Mouse (Mus musculus) heart, embryonic 11.5 days (tissue): ENCODE data around the gene Tenm2. TPM values are rescaled to one million over a fixed set of nuclear protein-coding genes. Genes with fewer than 3 reads are reported as not detected.
A peak's percentile ranks its signal among the peaks of the same experiment; 100 is the strongest.

Source experiments
- ATAC-seq: fragments of 200-750 bp; cut with Nextera tagmentation; replicated peaks from 2 replicates; pipeline ENCODE4 v1.8.0; 2017; ENCODE audit warnings: moderate library complexity; ENCODE audit not compliant: insufficient number of reproducible peaks, low FRiP score, low TSS enrichment
- H3K27ac ChIP-seq: fragments of 300-500 bp; sonication (generic); 2 replicates; pipeline ENCODE4 v1.5.1; 2014; ENCODE audit warnings: mild to moderate bottlenecking, low read depth, low read length
- H3K27me3 ChIP-seq: fragments of 300-500 bp; sonication (generic); 2 replicates; pipeline ENCODE4 v1.6.1; 2014; ENCODE audit warnings: mild to moderate bottlenecking, low read length, mixed read lengths; ENCODE audit not compliant: control insufficient read depth, insufficient read depth
- H3K36me3 ChIP-seq: fragments of 300-500 bp; sonication (generic); 2 replicates; pipeline ENCODE4 v1.6.1; 2014; ENCODE audit warnings: mild to moderate bottlenecking, low read length, moderate library complexity, mixed read lengths; ENCODE audit not compliant: control insufficient read depth, insufficient read depth
- H3K4me1 ChIP-seq: fragments of 300-500 bp; sonication (generic); 2 replicates; pipeline ENCODE4 v1.6.1; 2014; ENCODE audit warnings: low read length; ENCODE audit not compliant: control insufficient read depth, insufficient read depth
- H3K4me2 ChIP-seq: fragments of 300-500 bp; sonication (generic); 2 replicates; pipeline ENCODE4 v1.6.1; 2014; ENCODE audit warnings: mild to moderate bottlenecking, moderate library complexity
- H3K4me3 ChIP-seq: fragments of 300-500 bp; sonication (generic); 2 replicates; pipeline ENCODE4 v1.5.1; 2014; ENCODE audit warnings: low read depth, low read length
- H3K9ac ChIP-seq: fragments of 300-500 bp; sonication (generic); 2 replicates; pipeline ENCODE4 v1.6.1; 2014; ENCODE audit warnings: mild to moderate bottlenecking, low read depth, low read length, moderate library complexity
- H3K9me3 ChIP-seq: fragments of 300-500 bp; sonication (generic); replicated peaks from 2 replicates; pipeline ENCODE4 v1.6.1; 2016; ENCODE audit warnings: low read length; ENCODE audit not compliant: control insufficient read depth
- WGBS: fragments of 180-500 bp; shearing (Covaris S2); extraction: QIAGEN DNeasy Blood & Tissue Kit; methylation state at CpG from one replicate; pipeline ENCODE4 v1.1.7; 2014; ENCODE audit not compliant: insufficient replicate concordance; 5-methylcytosine and 5-hydroxymethylcytosine counted together
- polyA plus RNA-seq: library from polyadenylated mRNA; unstranded; fragments of >200 nt; fragmentation: Nextera tagmentation; extraction: Ambion mirVana; gene quantifications from 2 replicates; pipeline ENCODE4 v1.2.1, GENCODE M21; 2014

Gene Tenm2
- polyA plus RNA-seq, 1 experiment from 2014 or later, result 1.4 TPM

DNA sequence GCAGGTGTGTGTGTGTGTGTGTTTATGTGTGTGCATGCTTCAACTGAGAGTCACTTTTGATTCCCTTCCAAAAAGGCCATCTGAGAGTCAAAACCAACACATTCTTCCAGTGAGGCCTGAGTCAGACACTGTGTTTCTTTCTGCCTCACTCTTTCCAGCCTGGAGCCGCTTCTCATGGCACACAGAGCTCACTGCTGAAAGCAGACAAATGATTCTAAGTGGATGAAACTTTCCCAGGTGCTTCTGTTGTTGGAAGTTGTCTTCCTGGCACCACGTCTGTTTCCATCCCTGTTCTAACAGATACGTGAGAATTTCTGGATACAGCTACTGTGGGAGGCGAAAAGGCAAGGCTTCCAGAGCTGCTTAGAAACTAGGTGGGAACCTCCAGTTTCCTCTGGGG, 747.1 kb downstream of the Tenm2 start:
- 66% methylated on average over 4 of the region's 4 CpGs for WGBS
- H3K9ac ChIP-seq, result no peak overlapping the region
- no peak for ATAC-seq
- no peak overlapping the region for H3K4me2 ChIP-seq
- H3K4me1 ChIP-seq, result no peaks in the 10 kb centered on the region
- H3K27ac ChIP-seq, result no peak overlapping the region
- H3K4me3 ChIP-seq, result no peak overlapping the region
- H3K36me3 ChIP-seq, result no peaks in the 10 kb centered on the region
- no peaks in the 10 kb centered on the region for H3K9me3 ChIP-seq
- H3K27me3 ChIP-seq, result no peaks in the 10 kb centered on the region; the same call in 1 of the 2 replicates

DNA sequence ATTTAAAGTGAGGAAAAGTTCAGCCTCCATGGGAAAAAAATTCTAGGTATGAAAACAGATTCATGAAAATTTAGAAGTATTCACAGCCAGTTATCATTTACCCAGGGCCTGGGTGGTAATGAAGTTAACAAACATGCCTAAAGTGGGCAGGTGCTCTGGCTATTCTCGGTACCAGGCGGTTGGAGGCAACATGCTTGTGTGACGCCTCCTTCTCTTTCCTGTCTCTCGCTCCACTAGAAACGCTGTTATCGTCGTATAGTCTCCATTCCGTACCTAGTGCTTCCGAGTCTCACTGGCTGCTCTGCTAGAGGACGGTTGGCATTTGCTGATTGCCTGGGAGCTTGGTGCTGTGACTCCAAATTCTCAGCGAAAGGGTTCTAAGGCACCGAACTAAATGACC, 749.7 kb downstream of the Tenm2 start:
- H3K4me2 ChIP-seq, result peak overlapping the region; percentile 38
- no peak for ATAC-seq

DNA sequence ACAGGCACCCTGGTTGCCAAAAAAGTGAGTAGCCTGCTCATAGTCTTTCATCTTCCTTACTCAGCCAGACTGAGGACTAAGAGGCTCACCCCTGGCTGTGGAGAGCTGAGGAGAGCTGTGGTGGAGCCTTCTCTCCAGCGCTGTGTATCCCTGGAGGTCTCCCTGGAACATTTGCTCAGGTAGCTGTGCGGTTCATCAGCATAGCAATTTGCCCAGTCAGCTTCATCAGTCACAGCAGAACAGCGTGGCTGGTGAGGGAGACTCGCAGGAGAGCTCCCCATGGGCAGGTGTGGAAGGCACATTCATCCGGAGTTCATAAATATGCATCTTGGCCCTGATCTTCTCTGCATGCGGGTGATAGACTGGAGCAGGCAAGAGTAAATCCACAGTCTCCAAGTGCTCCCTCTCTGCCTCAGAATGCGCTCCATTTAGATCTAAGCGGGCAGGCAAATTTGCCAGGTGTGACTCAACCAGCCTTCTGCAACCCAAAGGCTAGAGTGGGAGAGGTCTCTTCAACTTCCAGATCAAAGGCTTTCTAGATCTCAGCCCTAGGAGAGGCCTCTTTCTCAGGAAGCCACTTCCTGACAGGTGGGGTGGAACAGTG, 751.2 kb downstream of the Tenm2 start:
- Histone ChIP-seq H3K9ac (no peak overlapping the region), H3K4me1 (no peaks in the 10 kb centered on the region), H3K4me2 (no peak overlapping the region), H3K36me3 (no peaks in the 10 kb centered on the region), H3K4me3 (no peak overlapping the region), H3K9me3 (no peaks in the 10 kb centered on the region), H3K27me3 (no peaks in the 10 kb centered on the region; the same call in 1 of the 2 replicates), H3K27ac (no peak overlapping the region)
- 46% methylated on average over 8 of the region's 8 CpGs for WGBS
- ATAC-seq, result no peak

More for the DNA sequence above, 749.7 kb downstream of the Tenm2 start:
- H3K9ac ChIP-seq, result no peak overlapping the region
- H3K27me3 ChIP-seq, result no peaks in the 10 kb centered on the region; the same call in 1 of the 2 replicates
- 26% methylated on average over 12 of the region's 12 CpGs for WGBS
- H3K27ac ChIP-seq, result no peak overlapping the region
- H3K4me1 ChIP-seq, result no peaks in the 10 kb centered on the region
- H3K9me3 ChIP-seq, result no peaks in the 10 kb centered on the region
- peak overlapping the region; percentile 2; the same call in 1 of the 2 replicates for H3K4me3 ChIP-seq
- no peaks in the 10 kb centered on the region for H3K36me3 ChIP-seq

DNA sequence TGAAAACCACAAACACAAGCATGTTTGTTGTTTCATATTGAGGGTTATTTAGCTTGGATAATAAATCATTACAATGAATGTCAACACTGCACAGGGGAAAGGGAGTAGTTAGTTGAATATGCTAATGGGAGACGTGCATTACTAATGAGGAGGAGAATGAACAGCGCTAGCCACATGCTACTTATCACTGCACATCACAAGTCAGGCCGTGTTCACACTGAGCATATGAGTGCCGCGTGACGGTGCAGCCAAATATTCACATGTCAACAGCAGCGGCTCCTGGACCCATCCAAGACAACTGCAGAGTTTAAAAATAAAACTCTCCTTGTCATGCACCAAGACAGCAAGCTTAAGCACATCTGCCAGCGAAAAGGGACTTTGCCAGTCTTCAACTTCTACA, 753.6 kb downstream of the Tenm2 start:
- no peaks in the 10 kb centered on the region for H3K36me3 ChIP-seq
- no peak overlapping the region for H3K4me3 ChIP-seq
- H3K4me1 ChIP-seq, result no peaks in the 10 kb centered on the region
- no peak for ATAC-seq
- H3K9ac ChIP-seq, result no peak overlapping the region
- H3K4me2 ChIP-seq, result no peak overlapping the region
- no peaks in the 10 kb centered on the region for H3K9me3 ChIP-seq
- no peak overlapping the region for H3K27ac ChIP-seq
- H3K27me3 ChIP-seq, result no peaks in the 10 kb centered on the region; the same call in 1 of the 2 replicates
- 54% methylated on average over 8 of the region's 8 CpGs for WGBS

DNA sequence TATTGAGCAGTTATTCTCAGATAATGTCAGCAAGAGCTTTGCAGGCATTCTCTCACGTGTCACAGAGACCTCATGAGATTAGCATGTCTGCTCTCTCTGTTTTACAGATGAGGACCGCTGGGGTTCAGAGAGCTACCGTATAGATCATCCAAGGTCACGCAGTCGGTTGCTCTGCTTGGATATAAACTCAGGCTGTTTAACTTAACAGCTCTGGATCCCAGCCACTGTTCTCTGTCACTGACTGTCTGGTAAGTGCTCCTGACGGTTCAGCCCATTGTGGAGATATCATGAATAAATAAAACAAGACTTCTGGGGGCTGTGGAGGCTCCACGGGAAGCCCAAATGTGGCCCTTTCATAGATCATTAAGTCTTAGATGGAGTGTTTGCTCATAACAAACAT, 754.2 kb downstream of the Tenm2 start:
- H3K4me1 ChIP-seq, result no peaks in the 10 kb centered on the region
- H3K4me2 ChIP-seq, result no peak overlapping the region
- H3K9ac ChIP-seq, result no peak overlapping the region
- WGBS, result 34% methylated on average over 7 of the region's 7 CpGs
- ATAC-seq, result no peak
- H3K27me3 ChIP-seq, result no peaks in the 10 kb centered on the region; the same call in 1 of the 2 replicates
- H3K9me3 ChIP-seq, result no peaks in the 10 kb centered on the region
- no peak overlapping the region for H3K27ac ChIP-seq
- no peaks in the 10 kb centered on the region for H3K36me3 ChIP-seq
- no peak overlapping the region for H3K4me3 ChIP-seq

DNA sequence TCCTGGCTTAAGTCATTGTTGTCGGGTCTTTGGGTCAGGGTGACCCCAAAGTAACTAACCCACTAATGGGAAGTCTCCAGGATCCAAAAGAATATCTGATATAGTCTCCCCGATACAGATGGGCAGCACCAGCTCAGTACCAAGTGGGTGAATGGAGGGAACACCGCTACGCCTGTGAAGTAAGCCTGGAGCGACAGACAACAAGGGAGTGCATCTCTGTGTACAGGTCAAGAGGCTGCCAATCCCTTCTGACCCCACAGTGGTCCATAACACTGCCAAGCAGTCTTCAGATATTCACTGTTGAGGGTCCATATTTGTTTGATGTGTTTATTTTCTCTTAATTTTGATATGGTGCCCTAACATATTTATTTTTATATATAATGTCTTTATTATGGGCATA, 754.7 kb downstream of the Tenm2 start:
- Histone ChIP-seq H3K4me3 (no peak overlapping the region), H3K4me1 (no peaks in the 10 kb centered on the region), H3K9me3 (no peaks in the 10 kb centered on the region), H3K27ac (no peak overlapping the region), H3K27me3 (no peaks in the 10 kb centered on the region; the same call in 1 of the 2 replicates), H3K9ac (no peak overlapping the region), H3K36me3 (no peaks in the 10 kb centered on the region), H3K4me2 (no peak overlapping the region)
- no peak for ATAC-seq
- 82% methylated on average over 5 of the region's 5 CpGs for WGBS

DNA sequence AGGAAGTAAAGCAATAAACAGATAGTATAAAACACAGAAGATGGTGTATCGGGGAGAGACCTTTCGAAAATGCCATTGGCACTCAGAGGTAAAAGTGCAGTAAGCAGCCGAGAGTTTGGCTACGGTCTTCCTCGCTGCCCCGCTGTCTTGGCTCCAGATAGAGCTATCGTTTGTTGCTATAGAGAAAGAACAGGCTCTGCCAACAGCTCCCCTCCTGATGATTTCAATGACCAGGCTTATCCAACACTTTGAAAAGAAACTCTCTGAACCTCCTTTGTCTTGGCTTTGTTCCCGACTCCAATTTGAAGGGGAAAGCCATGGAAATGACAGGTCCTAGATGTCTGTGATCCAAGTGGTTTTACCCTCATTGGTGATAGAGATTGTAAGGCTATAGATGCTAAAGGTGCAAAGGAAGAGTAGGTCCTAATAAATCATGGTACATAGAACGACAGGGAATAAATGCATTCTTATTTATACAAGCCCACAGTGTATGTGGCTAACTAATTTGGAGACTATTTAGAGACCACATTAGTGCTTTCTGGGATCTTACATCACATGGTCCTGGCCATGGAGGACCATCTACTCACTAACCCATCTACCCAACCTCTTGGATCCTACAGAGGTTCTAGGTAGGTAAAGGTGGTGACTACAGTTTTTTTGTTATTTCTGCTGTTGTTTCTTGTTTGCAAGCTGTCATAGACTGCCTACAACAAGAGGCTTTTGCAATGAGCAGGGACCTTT, 765.8 kb downstream of the Tenm2 start:
- H3K4me2 ChIP-seq, result peak overlapping the region; percentile 43
- H3K4me3 ChIP-seq, result no peak overlapping the region
- no peaks in the 10 kb centered on the region for H3K27me3 ChIP-seq
- no peaks in the 10 kb centered on the region for H3K9me3 ChIP-seq
- no peak overlapping the region for H3K9ac ChIP-seq
- peaks cover 12% of the 10 kb centered on the region; the same call in 1 of the 2 replicates for H3K4me1 ChIP-seq
- ATAC-seq, result no peak
- WGBS, result 39% methylated on average over 9 of the region's 9 CpGs
- H3K36me3 ChIP-seq, result no peaks in the 10 kb centered on the region
- no peak overlapping the region for H3K27ac ChIP-seq

DNA sequence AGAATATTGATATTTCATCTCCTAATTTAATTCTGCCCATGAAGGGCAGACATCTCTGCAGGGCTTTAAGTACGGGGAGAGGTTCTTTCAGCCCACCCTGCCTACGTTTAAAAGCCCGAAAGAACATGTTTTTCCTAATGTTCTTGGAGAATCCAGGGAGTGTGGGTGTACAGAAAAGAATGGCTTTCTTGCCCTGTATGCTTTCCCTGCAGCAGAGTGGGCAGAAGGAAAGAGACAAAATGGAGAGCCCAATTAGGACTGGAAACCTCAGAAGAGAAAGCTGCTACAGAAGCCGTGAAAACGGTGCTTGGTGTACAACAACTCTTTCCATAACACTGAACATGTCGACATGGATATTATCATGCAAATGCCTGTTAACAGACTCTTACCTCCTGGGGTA, 777.3 kb downstream of the Tenm2 start:
- no peak overlapping the region for H3K9ac ChIP-seq
- no peaks in the 10 kb centered on the region for H3K9me3 ChIP-seq
- ATAC-seq, result no peak
- H3K27me3 ChIP-seq, result no peaks in the 10 kb centered on the region
- no peaks in the 10 kb centered on the region for H3K4me1 ChIP-seq
- no peak overlapping the region for H3K27ac ChIP-seq
- H3K36me3 ChIP-seq, result no peaks in the 10 kb centered on the region
- no peak overlapping the region for H3K4me3 ChIP-seq
- no peak overlapping the region for H3K4me2 ChIP-seq
- WGBS, result 77% methylated on average over 6 of the region's 6 CpGs

DNA sequence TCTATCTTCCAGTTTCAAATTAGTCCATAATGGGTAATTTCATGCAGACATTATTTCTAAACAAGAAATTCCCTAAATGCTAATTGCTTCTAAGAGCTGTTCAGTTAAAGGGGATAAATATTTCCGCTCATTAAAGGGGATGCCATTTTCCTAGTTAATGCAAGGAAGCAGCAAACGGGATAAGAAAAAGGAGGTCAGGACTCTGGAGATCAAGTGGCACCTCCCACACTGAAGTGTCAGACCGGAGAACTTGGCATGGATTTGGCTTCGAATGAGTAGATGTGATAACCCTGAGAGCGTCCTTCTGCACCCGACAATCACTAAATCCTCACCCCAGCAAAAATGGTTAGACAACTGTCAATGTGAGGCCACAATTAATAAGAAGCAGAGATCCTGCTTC, 781.7 kb downstream of the Tenm2 start:
- Histone ChIP-seq H3K9ac (no peak overlapping the region), H3K27ac (no peak overlapping the region), H3K9me3 (no peaks in the 10 kb centered on the region), H3K4me2 (no peak overlapping the region), H3K36me3 (no peaks in the 10 kb centered on the region), H3K4me3 (no peak overlapping the region), H3K27me3 (no peaks in the 10 kb centered on the region), H3K4me1 (no peaks in the 10 kb centered on the region)
- ATAC-seq, result no peak
- WGBS, result 49% methylated on average over 6 of the region's 6 CpGs
